Mouse (Mus musculus) G1E-ER4 (cell line): Measurements from ENCODE around the gene Ccr10. TPM values are rescaled to one million over a fixed set of nuclear protein-coding genes. Genes with fewer than 3 reads are reported as not detected.

Experiments
- GATA1 ChIP-seq: IDR thresholded peaks from one replicate; pipeline ENCODE4 v1.8.0; 2012; ENCODE audit warnings: low read length, inconsistent platforms
- polyA plus RNA-seq: library from polyadenylated mRNA; stranded (reverse); fragments of >175 nt; gene quantifications from 2 replicates; pipeline ENCODE4 v1.2.3, GENCODE M21; 2012

Gene Ccr10
- polyA plus RNA-seq, 1 experiment = not detected

DNA sequence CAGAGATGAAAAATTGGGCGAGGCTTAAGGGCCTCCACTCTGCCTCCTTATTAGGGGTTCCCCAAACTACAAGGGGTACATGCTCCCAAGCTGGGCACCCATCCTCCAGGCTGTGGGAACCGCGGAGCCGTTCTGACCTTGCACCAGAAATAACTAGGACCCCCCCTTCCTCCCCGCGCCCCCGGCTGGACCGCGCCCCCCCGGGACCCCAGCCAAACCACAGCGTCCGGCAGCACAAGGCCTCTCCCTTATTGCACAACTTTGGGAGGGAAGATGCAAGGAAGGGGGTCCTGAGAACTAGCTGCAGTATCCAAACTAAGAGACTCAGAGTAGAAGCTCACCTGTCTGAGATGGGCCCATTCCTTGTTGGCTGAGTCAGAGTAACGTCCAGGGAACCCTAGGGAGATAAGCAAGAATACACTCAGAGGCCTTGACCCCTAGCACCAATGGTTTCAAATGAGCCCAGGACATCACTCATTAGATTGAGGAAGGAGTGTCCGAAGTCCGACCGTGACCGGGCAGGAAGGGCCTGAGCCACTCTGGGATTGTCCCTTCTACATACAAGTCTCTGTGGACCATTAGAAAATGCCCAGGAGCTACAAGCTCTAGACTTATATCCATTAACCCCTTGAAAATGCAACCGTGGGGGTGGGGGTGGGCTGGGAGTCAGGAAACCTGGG is 6.8 kb downstream of the Ccr10 start:
- no peak for TF ChIP-seq GATA1

DNA sequence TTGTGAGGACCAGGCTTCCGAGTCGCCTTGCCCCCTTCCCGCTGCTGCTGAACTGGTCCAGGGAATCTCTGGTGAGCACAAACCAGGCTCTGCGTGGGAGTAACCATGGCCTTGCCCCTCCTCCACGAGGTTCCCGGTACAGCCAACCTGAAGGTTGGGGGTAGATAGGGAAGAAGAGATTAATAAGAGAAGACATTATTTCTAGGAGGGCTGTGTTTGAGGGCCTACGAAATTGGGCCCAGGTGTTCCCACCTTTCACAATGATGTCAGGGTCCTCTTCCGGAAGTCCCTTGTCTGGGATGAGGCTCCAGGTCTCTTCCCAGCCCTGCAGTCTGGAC is 7.3 kb downstream of the Ccr10 start:
- no peak for TF ChIP-seq GATA1

DNA sequence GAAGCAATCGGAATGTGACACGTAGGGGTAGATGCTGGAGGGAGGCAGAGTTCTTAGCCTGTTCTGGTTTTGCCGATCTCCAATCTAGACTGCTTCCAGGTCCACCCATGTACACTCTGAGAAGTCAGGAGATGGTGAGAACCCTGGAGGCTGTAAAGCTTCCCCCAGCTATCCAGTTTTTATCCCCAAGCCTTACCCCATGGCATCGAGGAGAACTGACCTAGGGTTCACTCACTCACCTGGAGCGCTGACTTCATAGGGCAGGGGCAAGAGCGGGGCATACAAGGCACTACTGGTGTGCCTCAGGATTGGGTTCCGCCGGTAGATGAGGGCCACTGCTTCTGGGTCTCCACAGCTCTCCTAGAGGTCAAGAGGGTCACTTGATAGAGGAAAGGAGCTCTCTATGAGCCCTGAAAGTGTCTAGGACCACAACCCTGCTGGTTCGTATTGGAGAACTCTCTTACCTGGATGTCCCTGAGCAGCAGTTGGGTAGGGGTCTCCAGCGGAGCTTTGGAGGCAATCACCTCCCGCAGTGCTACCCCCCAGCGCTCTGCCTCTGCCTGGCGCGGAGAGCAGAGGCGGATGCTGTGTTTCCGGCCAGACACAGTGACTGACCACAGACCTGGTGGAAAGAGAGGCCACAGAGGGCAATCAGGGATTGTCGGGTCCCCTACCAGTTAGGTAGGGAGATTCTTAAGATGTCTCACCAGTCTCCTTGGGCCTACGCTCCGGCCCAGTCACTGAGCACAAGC is 7.9 kb downstream of the Ccr10 start:
- TF ChIP-seq GATA1 = no peak

DNA sequence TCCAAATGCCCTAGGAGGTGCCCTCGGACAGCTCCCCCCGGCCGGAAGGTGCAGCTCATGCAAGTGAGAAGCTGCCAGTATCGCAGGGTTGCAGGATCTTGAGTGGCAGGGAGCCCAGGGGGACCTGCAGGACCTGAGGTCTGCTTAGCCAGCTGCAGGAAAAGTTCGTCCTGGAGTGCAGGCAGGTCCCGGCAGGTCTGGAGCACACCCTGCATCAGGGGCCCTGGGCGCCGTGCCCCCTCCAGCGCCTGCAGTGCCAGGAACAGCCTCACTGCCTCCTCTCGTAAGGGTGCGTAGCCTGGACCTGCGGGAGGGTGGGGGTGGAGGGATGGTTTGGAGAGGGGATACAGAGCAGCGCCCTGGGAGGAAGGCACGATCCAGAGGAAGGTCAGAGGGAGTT is 8.9 kb downstream of the Ccr10 start:
- no peak for TF ChIP-seq GATA1

DNA sequence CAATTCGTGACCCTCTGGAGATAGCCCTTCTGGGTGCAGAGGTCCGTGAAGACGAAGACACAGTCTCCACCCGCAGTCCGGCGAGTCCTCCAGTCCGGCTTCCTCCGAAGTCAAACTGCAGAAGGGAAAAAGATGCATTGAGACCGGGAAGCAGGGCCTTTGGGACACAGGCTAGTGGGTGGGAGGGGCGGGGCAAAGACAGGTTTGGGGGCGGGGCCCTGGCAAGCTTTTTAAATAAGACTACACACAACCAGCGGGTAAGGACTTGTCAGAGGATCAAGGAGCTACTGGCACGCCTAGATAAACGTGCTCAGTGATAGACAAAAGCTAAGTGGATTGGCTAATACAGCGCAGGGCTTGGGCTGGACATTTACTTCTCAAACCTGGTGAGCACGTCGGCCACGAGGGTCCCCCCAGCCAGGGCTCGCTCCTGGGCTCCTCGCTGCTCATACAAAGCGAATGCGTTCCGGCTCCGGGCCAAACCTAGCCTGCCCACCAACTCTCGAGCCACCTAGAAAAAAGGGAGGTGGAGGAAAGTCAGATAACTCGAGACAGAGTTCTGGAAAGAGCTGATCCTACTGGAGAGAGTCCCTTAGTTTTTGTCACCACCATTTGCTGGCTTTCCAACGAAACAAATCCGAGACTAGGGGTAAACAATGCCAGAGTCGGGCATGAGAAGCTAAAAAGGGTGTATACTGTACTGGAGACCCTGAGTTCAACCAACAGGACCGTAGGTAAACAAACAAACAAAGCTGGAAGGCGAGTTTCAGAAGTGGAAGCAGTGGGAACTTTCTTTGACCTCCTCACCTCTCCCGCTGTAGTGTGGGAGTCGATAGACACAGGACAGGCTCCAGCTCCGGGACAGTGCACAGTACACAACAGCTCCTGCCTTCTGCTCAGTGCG is 10.3 kb downstream of the Ccr10 start:
- no peak for TF ChIP-seq GATA1

DNA sequence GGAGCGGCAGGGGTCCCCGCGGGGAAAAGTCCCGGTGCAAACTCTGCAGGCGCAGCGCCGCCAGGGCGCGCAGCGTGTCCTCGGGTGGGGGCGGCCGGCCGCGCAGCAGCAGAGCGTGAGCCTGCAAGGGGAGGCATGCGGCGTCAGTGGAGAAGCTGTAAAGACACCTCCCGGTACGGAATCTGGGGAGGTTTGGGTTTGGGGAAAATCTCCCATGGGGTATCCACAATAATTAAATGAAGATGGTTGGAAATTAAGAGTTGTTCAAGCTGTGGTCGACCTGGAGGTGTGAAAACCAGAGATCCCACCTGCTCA is 10.9 kb downstream of the Ccr10 start:
- TF ChIP-seq GATA1 = no peak

DNA sequence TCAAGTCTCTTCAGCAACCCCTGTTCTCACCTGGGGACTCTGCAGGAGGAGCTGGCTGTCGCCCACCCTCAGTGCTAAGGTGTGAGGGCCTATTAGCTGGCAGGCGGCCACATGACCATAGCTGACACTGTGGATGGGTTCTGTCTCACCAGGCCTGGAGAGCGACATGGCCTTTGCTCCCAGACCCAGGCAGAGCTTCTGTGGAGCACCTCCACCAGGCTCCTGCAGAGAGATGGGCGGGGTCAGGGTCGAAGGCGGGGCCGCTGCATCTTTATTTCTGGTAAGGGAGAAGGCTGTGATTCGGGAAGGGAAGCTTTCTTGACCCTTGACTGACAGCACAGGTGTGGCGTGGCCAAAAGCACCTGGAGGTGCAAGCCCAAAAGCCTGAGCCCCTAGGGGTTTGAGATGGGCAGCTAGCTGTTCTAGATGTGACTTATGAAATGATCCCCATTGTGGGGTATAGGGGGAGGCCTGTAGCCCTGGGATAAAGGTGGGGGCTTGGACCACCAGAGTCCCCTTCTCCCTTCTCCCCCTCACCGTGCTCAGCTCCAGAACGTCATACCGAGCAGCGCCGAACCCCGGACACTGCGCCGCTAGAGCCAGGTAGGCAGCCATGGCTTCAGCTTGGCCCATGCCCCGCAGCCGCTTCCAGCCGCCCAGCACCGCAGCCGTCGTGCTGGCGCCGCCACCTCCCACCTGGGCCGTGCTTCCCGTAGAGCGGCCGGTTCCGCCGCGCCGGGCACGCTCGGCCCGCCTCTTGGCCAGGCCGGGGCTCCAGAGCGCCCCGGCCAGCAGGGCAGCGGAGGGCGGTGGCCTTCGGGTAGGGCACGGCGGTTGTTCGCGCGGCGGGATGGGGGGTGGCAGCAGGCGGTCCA is 11.5 kb downstream of the Ccr10 start:
- TF ChIP-seq GATA1 = no peak

DNA sequence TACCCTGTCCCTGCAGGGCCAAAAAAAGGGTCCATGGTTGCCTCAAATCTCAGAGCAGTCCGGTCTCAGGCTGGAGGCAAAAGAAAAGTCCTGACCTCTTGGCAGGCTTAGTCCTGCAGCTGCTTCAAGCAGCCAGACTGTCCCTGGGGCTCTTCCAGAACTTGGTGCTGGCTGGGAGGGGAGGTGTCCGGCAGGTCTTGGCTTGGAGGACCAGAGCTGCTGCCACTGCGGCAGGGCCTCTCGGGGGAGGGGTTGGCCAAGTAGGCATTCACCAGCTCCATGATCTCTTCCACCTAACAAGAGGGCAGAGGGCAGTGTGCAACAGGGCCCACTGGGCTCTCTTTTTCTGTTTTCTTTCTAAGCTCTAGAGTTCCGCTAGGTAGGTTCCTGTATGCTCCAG is 12.5 kb downstream of the Ccr10 start:
- TF ChIP-seq GATA1 = no peak

DNA sequence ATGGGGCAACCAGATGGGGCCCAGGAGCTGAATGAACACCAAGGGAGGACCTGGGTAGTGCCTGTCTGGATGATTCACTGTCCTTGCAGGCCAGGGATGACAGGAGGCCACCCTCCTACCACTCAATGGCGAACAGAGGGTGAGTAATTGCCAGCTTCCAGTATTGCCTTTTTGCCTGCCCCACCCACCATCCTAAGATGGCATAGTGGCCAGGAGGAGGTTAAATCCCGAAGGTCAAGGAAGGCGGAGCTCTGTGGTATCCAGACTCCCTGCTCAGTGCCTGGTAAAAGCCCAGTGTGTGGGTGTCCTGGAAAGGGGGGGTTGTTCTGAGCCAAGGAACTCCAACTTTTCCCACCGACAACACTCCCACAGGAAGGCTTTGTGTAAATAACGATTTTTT is 12.9 kb downstream of the Ccr10 start:
- TF ChIP-seq GATA1 = no peak

DNA sequence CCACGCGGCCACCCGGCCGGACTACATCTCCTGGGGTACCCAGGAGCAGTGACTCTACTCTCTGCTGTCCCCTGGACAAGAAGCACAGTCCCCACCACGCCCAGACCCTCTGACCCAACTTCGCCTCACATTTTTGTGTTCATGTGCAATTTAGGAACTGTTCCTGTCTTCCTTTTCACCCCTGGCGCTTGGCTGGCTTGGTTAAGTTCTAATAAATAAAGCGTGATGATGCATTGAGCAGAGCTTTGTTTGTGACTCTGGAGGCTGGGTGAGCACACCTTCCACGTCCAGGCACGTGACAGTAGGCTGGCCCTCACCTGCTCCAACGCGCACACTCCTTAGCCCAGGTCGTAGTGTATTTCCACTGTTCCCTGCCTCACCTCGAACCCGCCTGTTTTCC is 13.7 kb downstream of the Ccr10 start:
- no peak for TF ChIP-seq GATA1

DNA sequence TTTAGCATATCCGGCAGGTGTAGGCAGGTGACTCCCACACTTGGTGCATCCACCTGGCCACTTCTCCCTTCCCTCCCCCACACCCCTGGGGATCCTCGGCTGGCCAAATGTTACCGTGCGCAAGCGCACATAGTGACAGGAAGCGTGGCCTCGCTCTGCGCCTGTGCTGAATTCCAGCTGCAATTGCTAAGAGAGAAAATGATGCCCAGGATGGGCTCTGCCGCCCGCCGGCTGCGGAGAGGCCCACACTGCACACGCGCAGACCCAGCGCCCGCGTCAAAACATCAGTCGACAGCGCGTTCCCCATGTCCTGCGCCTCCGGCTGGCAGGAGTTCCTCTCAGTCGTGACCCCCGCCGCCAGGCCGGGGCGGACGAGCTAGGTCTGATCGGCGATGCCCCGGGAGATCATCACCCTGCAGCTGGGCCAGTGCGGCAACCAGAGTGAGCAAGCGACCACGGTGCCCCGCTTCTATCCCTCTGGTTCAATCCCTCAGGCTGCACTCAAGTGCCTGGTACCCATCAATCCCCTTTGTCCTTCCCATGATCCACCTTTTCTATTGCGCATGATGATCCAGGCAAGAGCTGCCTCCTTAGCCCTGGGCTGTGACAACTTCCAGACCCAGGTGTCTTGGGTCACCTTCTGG is 19.4 kb downstream of the Ccr10 start, which contains the start of gene Tubg2:
Tubg2 (plus strand) TSS at position 180 of the 644 bp plus-strand sequence.
- TF ChIP-seq GATA1 = no peak

DNA sequence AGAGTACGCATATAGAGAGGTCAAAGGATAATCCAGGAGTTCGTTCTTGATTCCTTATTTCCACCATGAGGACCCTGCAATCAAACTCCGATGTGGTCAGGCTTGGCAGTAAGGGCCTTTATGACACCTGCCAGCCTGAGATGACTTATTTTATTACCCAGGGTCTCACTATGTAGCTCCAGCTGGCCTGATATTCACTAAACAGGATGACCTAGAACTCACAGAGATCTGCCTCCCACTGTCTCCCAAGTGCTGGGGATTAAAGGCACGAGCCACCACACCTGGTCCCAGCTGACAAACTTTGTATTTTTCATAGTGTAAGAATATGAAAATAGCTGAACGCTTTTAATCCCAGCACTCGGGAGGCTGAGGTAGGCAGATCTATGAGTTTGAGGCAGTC is 20.1 kb downstream of the Ccr10 start:
- TF ChIP-seq GATA1 = no peak

DNA sequence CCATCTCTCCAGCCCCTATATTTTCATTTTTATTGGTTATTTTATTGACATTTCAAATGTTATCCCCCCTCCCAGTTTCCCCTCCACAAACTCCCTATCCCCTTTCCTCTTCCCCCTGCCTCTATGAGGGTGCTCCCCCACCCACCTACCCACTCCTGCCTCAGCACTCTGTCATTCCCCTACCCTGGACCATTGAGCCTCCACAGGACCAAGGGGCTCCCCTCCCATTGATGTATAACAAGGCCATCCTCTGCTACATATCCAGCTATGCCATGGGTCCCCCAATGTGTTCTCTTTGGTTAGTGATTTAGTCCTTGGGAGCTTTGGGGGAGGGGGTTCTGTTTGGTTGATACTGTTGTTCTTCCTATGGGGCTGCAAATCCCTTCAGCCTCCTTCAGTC is 20.6 kb downstream of the Ccr10 start:
- no peak for TF ChIP-seq GATA1

DNA sequence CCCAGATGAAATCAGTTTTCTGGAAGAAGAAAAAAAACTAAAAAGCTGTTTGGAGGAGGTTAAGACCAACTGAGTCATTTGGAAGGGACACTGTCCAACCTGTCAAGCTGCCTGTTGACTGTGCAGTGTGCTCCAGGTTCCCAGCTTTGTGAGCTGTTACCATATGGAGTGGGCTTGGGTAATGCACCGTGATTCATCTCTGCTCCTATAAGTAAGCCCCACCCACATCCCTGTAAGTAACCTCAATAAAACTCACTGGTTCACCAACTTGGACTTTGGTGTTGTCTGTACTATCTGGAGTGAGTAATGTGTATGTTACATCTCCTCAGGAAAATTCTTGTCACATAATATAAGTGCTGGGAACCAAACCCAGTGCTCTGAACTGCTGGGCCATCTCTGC is 22.4 kb downstream of the Ccr10 start:
- no peak for TF ChIP-seq GATA1

DNA sequence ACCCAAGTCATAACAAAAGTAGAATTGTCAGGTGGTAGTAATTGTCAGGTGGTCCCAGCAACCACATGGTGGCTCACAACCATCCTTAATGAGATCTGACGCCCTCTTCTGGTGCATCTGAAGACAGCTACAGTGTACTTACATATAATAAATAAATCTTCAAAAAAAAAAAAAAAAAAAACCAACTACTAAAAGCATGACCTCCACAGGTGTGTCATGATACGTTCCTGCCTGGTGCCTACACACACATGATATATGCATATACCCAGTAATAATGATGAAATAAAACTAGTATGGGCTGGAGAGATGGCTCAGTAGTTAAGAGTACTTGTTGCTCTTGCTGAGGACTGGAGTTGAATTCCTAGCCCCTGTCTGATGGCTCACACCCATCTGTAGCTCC is 24.2 kb downstream of the Ccr10 start:
- no peak for TF ChIP-seq GATA1
